Mouse (Mus musculus): ENCODE measurements at regions not wholly inside any gene's neighbourhood (a gene's known extent, or its start where the extent isn't known, plus 50 kb on each side); places are given as distances from the start of the nearest gene placed in this dataset.

DNA sequence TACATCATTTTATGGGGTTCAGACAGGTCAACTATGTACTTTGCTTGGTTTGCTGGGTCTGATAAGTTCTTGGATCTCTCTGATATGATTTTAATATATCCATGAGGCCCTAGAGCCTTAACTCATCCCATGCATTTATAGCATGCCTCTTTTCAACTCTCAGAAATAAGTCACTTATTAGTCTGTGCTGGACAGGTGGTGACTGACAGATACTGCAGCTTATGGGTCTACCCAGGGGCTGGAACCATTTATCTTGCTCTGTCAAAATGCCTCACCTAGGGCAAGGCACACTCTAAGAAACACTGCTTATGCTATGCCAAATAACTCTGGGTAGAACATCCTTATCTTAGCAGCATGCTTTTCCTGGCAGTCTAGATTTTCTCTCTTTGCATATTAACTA, 225.6 kb downstream of the Mbnl1 start:
- Histone ChIP-seq H3K27me3 (ENCODE audit: insufficient read depth, low read length) (no peaks in the 10 kb centered on the region), H3K9ac (replicated peaks; ENCODE audit: low read length) (no peak overlapping the region), H3K4me1 (ENCODE audit: insufficient read depth, low read length) (no peaks in the 10 kb centered on the region), H3K4me3 (ENCODE audit: low read length) (no peak overlapping the region), H3K4me2 (ENCODE audit: low read depth, low read length) (no peak overlapping the region), H3K36me3 (ENCODE audit: insufficient read depth, low read length) (no peaks in the 10 kb centered on the region), H3K9me3 (ENCODE audit: low read length) (no peaks in the 10 kb centered on the region), H3K27ac (no peak overlapping the region)
- DNase-seq (ENCODE audit: low spot score) (no peak), ATAC-seq (no peak)
- no peak for TF ChIP-seq CTCF (IDR thresholded peaks at IDR 0.05; ENCODE audit: low read depth)

DNA sequence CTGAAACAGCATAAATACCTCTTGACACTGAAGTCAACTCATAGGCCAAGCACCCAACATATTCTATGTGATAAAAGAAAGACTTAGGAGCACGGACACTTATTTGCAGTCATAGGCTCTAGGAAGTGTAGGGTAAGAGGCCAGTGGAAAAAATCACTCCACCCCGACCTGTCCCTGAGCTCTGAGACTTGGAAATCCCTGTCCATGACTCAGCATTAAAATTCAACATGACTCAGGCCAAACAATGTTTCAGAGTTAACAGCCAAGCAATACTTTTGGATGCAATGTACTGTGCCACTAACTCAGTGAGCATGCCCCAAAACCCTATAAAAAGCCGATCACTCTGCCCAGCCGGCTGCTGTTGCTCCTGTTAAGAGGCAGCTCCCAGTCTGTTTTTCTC, 234.5 kb downstream of the Mbnl1 start:
- no peak overlapping the region for H3K4me2 ChIP-seq (ENCODE audit: low read depth, low read length)
- no peak overlapping the region for H3K4me3 ChIP-seq (ENCODE audit: low read length)
- H3K27me3 ChIP-seq (ENCODE audit: insufficient read depth, low read length) = no peaks in the 10 kb centered on the region
- no peak for TF ChIP-seq CTCF (IDR thresholded peaks at IDR 0.05; ENCODE audit: low read depth)
- no peaks in the 10 kb centered on the region for H3K36me3 ChIP-seq (ENCODE audit: insufficient read depth, low read length)
- no peaks in the 10 kb centered on the region for H3K4me1 ChIP-seq (ENCODE audit: insufficient read depth, low read length)
- no peak overlapping the region for H3K27ac ChIP-seq
- 89% methylated on average over 4 of the region's 4 CpGs for WGBS
- no peak overlapping the region for H3K9ac ChIP-seq (replicated peaks; ENCODE audit: low read length)
- H3K9me3 ChIP-seq (ENCODE audit: low read length) = no peaks in the 10 kb centered on the region
- no peak for DNase-seq (ENCODE audit: low spot score)
- no peak for ATAC-seq

DNA sequence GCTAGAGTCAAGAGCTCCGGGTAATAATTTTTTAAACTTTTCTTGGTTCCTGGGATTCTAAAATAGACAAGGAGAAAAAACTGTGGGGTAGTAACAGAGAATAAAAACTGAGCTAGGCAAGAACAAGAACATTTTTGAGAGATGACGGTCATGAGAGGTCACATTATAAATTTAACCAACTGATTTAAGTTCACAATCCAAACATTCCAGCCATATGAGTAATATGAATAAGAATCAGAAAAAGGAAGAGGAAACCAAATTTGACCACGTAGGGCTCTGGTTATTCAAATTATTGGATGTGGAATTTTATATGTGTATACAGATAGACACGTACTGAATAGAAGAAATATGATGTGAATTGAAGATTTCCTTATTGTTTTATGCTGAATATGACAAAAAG, 240.3 kb downstream of the Mbnl1 start:
- 91% methylated on average over 4 of the region's 4 CpGs for WGBS
- Histone ChIP-seq H3K4me3 (ENCODE audit: low read length) (no peak overlapping the region), H3K9ac (replicated peaks; ENCODE audit: low read length) (no peak overlapping the region), H3K36me3 (ENCODE audit: insufficient read depth, low read length) (no peaks in the 10 kb centered on the region), H3K27ac (no peak overlapping the region), H3K4me2 (ENCODE audit: low read depth, low read length) (no peak overlapping the region), H3K27me3 (ENCODE audit: insufficient read depth, low read length) (no peaks in the 10 kb centered on the region), H3K4me1 (ENCODE audit: insufficient read depth, low read length) (no peaks in the 10 kb centered on the region), H3K9me3 (ENCODE audit: low read length) (no peaks in the 10 kb centered on the region)
- DNase-seq (ENCODE audit: low spot score) (no peak), ATAC-seq (no peak)
- TF ChIP-seq CTCF (IDR thresholded peaks at IDR 0.05; ENCODE audit: low read depth) = no peak

DNA sequence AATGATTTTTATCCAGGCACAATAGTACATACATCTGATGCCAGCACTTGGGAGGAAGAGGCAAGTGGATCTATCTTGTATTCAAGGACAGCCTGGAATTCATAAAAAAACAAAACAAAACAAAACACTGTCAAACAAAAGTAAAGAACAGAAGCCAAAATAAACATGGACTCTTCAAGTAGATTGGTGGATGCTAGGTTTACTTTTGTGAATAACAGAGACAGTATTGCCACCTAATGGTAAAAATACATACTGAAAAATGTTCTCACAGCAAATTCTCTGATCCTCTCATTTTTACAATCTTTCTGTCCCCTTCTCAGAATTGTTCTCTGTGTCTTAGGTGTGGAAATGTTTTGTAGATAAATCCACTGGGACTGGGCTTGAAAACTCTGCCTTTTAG, 247.7 kb downstream of the Mbnl1 start:
- H3K9ac ChIP-seq (replicated peaks; ENCODE audit: low read length) = no peak overlapping the region
- no peaks in the 10 kb centered on the region for H3K27me3 ChIP-seq (ENCODE audit: insufficient read depth, low read length)
- TF ChIP-seq CTCF (IDR thresholded peaks at IDR 0.05; ENCODE audit: low read depth) = peak; percentile 40
- ATAC-seq (no peak), DNase-seq (ENCODE audit: low spot score) (peak; percentile 33)
- H3K36me3 ChIP-seq (ENCODE audit: insufficient read depth, low read length) = no peaks in the 10 kb centered on the region
- no peak overlapping the region for H3K27ac ChIP-seq
- no peak overlapping the region for H3K4me2 ChIP-seq (ENCODE audit: low read depth, low read length)
- no peaks in the 10 kb centered on the region for H3K9me3 ChIP-seq (ENCODE audit: low read length)
- no peak overlapping the region for H3K4me3 ChIP-seq (ENCODE audit: low read length)
- H3K4me1 ChIP-seq (ENCODE audit: insufficient read depth, low read length) = no peaks in the 10 kb centered on the region

DNA sequence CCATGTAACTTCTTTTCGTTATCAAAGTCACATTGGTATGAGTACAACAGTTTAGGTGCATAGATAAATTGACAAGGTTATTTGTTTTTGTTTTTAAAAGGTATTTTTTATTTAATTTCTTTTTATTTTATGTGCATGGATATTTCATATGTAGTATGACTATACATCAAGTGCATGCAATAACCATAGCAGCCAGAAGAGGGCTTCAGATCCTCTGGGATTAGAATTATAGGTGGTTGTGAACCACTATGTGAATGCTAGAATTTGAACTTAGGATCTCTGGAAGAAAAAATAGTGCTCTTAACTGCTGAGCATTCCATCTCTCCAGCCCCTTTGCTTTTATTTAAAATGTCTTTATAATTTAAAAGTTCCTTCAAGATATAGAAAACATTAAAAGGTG, 258.7 kb downstream of the Mbnl1 start:
- H3K9me3 ChIP-seq (ENCODE audit: low read length) = no peaks in the 10 kb centered on the region
- no peak overlapping the region for H3K9ac ChIP-seq (replicated peaks; ENCODE audit: low read length)
- no peak overlapping the region for H3K4me3 ChIP-seq (ENCODE audit: low read length)
- WGBS = 91% methylated on average over 1 of the region's 1 CpGs
- H3K27me3 ChIP-seq (ENCODE audit: insufficient read depth, low read length) = no peaks in the 10 kb centered on the region
- no peaks in the 10 kb centered on the region for H3K4me1 ChIP-seq (ENCODE audit: insufficient read depth, low read length)
- no peaks in the 10 kb centered on the region for H3K36me3 ChIP-seq (ENCODE audit: insufficient read depth, low read length)
- no peak overlapping the region for H3K4me2 ChIP-seq (ENCODE audit: low read depth, low read length)
- no peak for ATAC-seq
- no peak for DNase-seq (ENCODE audit: low spot score)
- TF ChIP-seq CTCF (IDR thresholded peaks at IDR 0.05; ENCODE audit: low read depth) = no peak
- no peak overlapping the region for H3K27ac ChIP-seq

DNA sequence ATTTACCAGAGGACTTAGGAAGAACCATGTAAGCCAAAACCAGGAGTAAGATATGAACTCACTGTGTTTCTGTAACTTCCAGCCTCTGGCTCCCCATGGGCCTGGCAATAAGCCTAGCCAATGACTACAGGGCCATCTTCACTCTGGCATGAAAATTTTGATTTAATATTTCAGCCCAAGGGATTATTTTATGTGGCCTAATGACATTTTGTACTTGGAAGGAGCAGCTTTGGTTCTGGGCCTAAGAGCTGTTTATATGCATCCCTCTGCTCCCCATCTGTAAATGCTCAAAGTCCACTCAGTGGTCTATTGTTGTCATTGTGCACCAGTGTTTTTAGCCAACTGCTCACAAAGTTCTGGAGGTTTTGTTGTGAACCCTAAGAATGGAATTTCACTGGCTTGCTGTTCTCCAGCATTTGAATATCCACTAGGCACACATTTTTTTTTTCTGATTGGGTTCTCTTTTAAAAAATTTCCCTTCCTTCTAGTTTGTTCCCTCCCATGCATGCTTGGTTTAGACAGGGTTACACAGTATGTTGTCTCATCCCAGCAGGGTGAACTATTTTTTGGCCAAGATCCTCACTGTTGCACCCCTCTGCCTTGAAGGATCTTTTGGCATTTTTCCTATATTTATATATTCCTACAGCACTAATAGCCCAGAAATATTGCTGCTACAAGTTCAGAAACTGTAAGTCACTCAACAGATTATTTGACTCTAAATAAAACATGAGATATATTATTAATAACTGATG, 261.9 kb upstream of the P2ry1 start:
- Histone ChIP-seq H3K27ac (no peak overlapping the region), H3K27me3 (ENCODE audit: insufficient read depth, low read length) (no peaks in the 10 kb centered on the region), H3K4me1 (ENCODE audit: insufficient read depth, low read length) (no peaks in the 10 kb centered on the region), H3K36me3 (ENCODE audit: insufficient read depth, low read length) (no peaks in the 10 kb centered on the region), H3K4me2 (ENCODE audit: low read depth, low read length) (no peak overlapping the region), H3K9me3 (ENCODE audit: low read length) (no peaks in the 10 kb centered on the region), H3K4me3 (ENCODE audit: low read length) (no peak overlapping the region), H3K9ac (replicated peaks; ENCODE audit: low read length) (no peak overlapping the region)
- no peak for ATAC-seq
- peak; percentile 13 for DNase-seq (ENCODE audit: low spot score)
- no peak for TF ChIP-seq CTCF (IDR thresholded peaks at IDR 0.05; ENCODE audit: low read depth)

DNA sequence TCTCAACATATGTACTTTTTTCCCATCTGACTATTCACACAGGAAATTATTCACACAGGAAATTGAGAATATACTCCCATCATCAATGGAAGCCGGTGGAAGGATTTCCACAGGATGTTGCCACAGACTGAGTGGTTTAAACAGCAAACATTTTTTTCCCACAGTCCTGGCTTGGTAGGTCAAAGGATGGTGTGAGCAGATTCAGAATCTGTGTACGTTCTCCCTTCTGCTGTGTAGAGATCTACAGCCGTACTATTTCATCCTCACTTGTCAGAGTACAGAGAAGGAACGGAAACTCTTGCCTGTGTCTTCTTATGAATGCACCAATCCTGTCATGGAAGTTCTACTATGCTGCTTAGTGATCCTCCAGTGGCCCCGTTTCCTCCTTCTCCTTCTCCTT, 261.2 kb upstream of the P2ry1 start:
- DNase-seq (ENCODE audit: low spot score) (no peak), ATAC-seq (no peak)
- no peak overlapping the region for H3K9ac ChIP-seq (replicated peaks; ENCODE audit: low read length)
- no peaks in the 10 kb centered on the region for H3K27me3 ChIP-seq (ENCODE audit: insufficient read depth, low read length)
- WGBS = 84% methylated on average over 5 of the region's 5 CpGs
- no peak overlapping the region for H3K4me3 ChIP-seq (ENCODE audit: low read length)
- TF ChIP-seq CTCF (IDR thresholded peaks at IDR 0.05; ENCODE audit: low read depth) = no peak
- H3K27ac ChIP-seq = no peak overlapping the region
- no peaks in the 10 kb centered on the region for H3K4me1 ChIP-seq (ENCODE audit: insufficient read depth, low read length)
- H3K9me3 ChIP-seq (ENCODE audit: low read length) = no peaks in the 10 kb centered on the region
- no peaks in the 10 kb centered on the region for H3K36me3 ChIP-seq (ENCODE audit: insufficient read depth, low read length)
- H3K4me2 ChIP-seq (ENCODE audit: low read depth, low read length) = no peak overlapping the region

All from hindbrain, postnatal 0 days (tissue).